Mouse (Mus musculus) C2C12 (cell line): ENCODE results near the gene Kcna1.

ENCODE experiments used
- CEBPB ChIP-seq: IDR thresholded peaks from one replicate; pipeline ENCODE4 v1.6.1; 2011; ENCODE audit warnings: low read depth, mild to moderate bottlenecking, control low read depth, moderate library complexity
- CTCF ChIP-seq: IDR thresholded peaks from one replicate; pipeline ENCODE4 v1.5.1; 2011; ENCODE audit not compliant: control insufficient read depth, insufficient read depth, insufficient read length
- MAX ChIP-seq: IDR thresholded peaks from one replicate; pipeline ENCODE4 v1.6.1; 2011; ENCODE audit warnings: mild to moderate bottlenecking, control low read depth
- MYOD1 ChIP-seq: IDR thresholded peaks from one replicate; pipeline ENCODE4 v1.6.1; 2011; ENCODE audit warnings: low read depth; ENCODE audit not compliant: control insufficient read depth, insufficient read length
- MYOG ChIP-seq: IDR thresholded peaks from one replicate; pipeline ENCODE4 v1.6.1; 2011; ENCODE audit not compliant: control insufficient read depth, insufficient read length; ENCODE audit errors: extremely low read depth
- USF1 ChIP-seq: IDR thresholded peaks from one replicate; pipeline ENCODE4 v1.6.1; 2011; ENCODE audit warnings: low read depth, mild to moderate bottlenecking, control low read depth, moderate library complexity

DNA sequence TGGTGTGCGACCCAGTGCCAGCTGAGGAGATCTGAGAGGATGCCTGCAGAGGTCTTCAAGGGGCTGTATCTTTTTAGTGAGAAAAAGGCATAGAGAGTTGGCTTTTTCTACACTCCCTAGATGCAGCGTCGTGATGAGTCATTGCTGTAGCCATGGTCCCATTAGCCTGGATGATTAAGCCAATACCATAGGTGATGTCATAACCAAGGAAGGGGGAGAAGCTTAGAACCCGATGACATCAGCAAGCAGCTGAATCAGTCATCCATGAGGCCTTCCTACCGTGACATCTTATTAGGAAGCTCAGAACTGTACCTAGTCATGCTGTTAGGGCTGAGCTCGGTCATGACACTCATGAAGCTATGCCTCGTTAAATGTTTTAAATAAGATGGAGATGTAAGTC, 7.4 kb upstream of the Kcna1 start:
- no peak for TF ChIP-seq CTCF
- TF ChIP-seq USF1, result no peak
- TF ChIP-seq MYOD1, result no peak
- TF ChIP-seq CEBPB, result no peak
- TF ChIP-seq MAX, result no peak
- no peak for TF ChIP-seq MYOG
